Mouse (Mus musculus) hindbrain, embryonic 13.5 days (tissue): ENCODE measurements at regions not wholly inside any gene's neighbourhood (a gene's known extent, or its start where the extent isn't known, plus 50 kb on each side); places are given as distances from the start of the nearest gene placed in this dataset.

Experiments
- ATAC-seq: fragments of 200-750 bp; cut with Nextera tagmentation; 2 replicates; pipeline ENCODE4 v1.8.0; 2017; ENCODE audit warnings: moderate TSS enrichment; ENCODE audit not compliant: low FRiP score
- H3K27ac ChIP-seq: fragments of 300-500 bp; sonication (generic); 2 replicates; pipeline ENCODE4 v1.5.1; 2015; ENCODE audit warnings: inconsistent platforms, mild to moderate bottlenecking, moderate library complexity
- H3K27me3 ChIP-seq: fragments of 300-500 bp; sonication (generic); 2 replicates; pipeline ENCODE4 v1.6.1; 2015; ENCODE audit warnings: mild to moderate bottlenecking, inconsistent platforms
- H3K36me3 ChIP-seq: fragments of 300-500 bp; sonication (generic); 2 replicates; pipeline ENCODE4 v1.6.1; 2015; ENCODE audit warnings: mild to moderate bottlenecking, inconsistent platforms
- H3K4me1 ChIP-seq: fragments of 300-500 bp; sonication (generic); replicated peaks from 2 replicates; pipeline ENCODE4 v1.6.1; 2015; ENCODE audit warnings: inconsistent platforms
- H3K4me2 ChIP-seq: fragments of 300-500 bp; sonication (generic); 2 replicates; pipeline ENCODE4 v1.6.1; 2015; ENCODE audit warnings: inconsistent platforms, mild to moderate bottlenecking, moderate library complexity
- H3K4me3 ChIP-seq: fragments of 300-500 bp; sonication (generic); 2 replicates; pipeline ENCODE4 v1.5.1; 2015; ENCODE audit warnings: mild to moderate bottlenecking, inconsistent platforms
- H3K9ac ChIP-seq: fragments of 300-500 bp; sonication (generic); 2 replicates; pipeline ENCODE4 v1.6.1; 2015; ENCODE audit warnings: mild to moderate bottlenecking, inconsistent platforms
- H3K9me3 ChIP-seq: fragments of 300-500 bp; sonication (generic); 2 replicates; pipeline ENCODE4 v1.6.1; 2016; ENCODE audit warnings: inconsistent platforms
- WGBS: fragments of 180-500 bp; shearing (Covaris S2); methylation state at CpG from one replicate; pipeline ENCODE4 v1.1.7; 2015; 5-methylcytosine and 5-hydroxymethylcytosine counted together

DNA sequence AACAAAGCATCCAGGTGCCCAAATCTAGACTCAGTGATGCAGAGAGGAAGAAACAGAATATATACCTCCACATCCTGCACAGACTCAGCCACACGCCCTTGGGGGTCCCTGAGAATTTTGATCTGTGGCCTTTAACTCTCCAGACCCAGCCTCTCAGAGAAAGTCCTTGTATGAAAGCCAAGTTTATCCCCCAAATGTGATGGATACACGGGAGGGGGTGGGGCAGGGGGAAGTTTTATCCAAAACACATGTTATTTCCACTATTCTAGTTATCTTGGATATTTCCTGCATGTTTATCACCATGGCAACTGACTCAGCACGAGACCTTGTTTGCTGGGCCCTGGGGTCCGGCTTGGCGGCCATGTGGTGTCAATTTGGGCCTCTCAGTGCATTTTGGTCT lies 57.8 kb upstream of the Cdon start:
- H3K4me1 ChIP-seq = peaks cover 27% of the 10 kb centered on the region
- no peaks in the 10 kb centered on the region for H3K36me3 ChIP-seq
- no peaks in the 10 kb centered on the region for H3K9me3 ChIP-seq
- H3K4me3 ChIP-seq = no peak overlapping the region
- H3K4me2 ChIP-seq = no peak overlapping the region
- ATAC-seq = no peak
- peaks cover 55% of the 10 kb centered on the region for H3K27me3 ChIP-seq
- 72% methylated on average over 5 of the region's 5 CpGs for WGBS
- H3K9ac ChIP-seq = no peak overlapping the region
- no peak overlapping the region for H3K27ac ChIP-seq

DNA sequence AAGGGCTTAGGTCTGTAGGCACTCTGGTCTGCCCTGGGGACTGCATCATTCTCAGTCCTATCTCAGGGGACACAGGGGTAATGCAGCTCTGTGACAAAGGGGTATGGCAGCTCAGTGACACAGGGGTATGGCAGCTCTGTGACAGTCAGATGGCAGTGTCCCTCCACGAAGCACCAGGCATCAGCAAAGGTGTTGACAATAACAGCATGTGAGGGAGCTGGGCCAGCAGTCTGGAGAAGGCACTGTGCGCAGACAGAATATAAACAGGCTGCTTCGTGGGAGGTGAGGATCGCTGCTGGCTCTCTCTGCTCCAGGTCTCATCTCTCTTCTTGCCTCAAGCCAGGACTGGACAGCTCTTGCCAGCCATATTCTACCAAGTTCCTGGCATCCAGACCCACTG lies 57.0 kb upstream of the Cdon start:
- 62% methylated on average over 4 of the region's 4 CpGs for WGBS
- no peak for ATAC-seq
- Histone ChIP-seq H3K36me3 (no peaks in the 10 kb centered on the region), H3K27ac (no peak overlapping the region), H3K4me1 (peaks cover 27% of the 10 kb centered on the region), H3K9me3 (no peaks in the 10 kb centered on the region), H3K9ac (no peak overlapping the region), H3K27me3 (peaks cover 60% of the 10 kb centered on the region), H3K4me3 (no peak overlapping the region), H3K4me2 (no peak overlapping the region)

DNA sequence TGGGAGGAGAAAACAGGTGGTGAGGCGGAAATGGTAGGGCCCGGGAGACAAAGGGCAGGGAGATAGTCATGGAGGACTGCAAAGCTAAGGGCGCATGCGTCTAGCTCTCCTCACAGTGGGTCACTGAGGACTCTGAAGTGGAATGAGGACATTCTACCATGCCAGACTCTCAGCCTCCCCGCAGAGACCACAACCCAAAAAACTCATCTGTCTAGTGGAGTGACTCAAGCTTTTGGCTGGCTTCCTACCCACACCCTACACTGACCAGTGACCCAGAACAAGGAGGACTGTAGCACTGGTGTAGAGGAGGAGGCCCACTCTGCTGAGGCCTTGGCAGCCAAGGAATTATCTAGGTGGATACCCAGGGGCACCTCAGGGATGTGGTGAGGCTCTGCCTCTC lies 55.0 kb upstream of the Cdon start:
- Histone ChIP-seq H3K4me3 (no peak overlapping the region), H3K36me3 (no peaks in the 10 kb centered on the region), H3K27me3 (peaks cover 78% of the 10 kb centered on the region), H3K9me3 (no peaks in the 10 kb centered on the region), H3K27ac (no peak overlapping the region), H3K9ac (no peak overlapping the region), H3K4me2 (no peak overlapping the region), H3K4me1 (peaks cover 14% of the 10 kb centered on the region)
- WGBS = 92% methylated on average over 5 of the region's 5 CpGs
- ATAC-seq = no peak

DNA sequence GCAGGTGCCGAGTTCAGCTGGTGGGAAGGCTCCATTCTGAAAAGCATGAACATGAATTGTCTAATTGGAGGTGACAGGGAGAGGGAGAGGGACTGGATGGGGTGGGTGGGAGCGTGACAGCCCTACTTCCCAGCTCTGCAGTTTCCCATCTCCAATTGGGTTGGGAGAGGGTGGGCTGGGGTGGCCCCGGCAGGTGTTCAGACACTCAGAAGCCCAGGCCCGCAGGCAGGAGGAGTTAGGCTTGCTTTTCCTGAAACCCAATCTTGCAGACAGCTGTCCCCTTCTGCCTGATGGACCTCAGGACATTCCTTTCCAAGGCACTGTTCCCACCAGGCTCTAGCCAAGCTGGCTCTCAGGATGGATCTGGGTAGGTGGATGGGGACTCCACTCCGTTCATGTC lies 51.9 kb upstream of the Cdon start:
- Histone ChIP-seq H3K4me3 (no peak overlapping the region), H3K27me3 (peaks cover 65% of the 10 kb centered on the region), H3K9ac (no peak overlapping the region), H3K36me3 (no peaks in the 10 kb centered on the region), H3K4me2 (no peak overlapping the region), H3K27ac (no peak overlapping the region), H3K4me1 (peaks cover 11% of the 10 kb centered on the region), H3K9me3 (no peaks in the 10 kb centered on the region)
- no peak for ATAC-seq
- 65% methylated on average over 5 of the region's 5 CpGs for WGBS

DNA sequence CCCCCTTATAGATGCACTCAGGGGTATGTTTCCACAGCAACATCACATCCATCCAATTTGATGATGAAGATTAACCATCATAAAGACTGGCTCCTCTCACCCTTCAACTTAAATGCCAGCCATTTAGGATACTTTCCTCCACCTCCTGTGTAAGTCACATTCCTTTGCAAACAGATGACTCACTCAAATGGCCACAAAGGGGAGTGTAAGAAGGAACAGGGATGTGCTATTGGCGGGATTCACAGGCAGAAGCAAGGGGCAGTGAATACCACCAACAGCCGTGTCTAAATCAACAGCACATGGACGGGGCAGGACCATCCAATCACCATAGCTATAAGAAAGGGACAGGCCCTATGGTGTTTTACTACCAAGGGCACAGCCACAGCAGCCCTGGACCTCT lies 50.9 kb upstream of the Cdon start:
- no peak overlapping the region for H3K9ac ChIP-seq
- WGBS = 71% methylated on average over 3 of the region's 3 CpGs
- H3K27me3 ChIP-seq = peaks cover 60% of the 10 kb centered on the region
- H3K27ac ChIP-seq = no peak overlapping the region
- H3K4me2 ChIP-seq = no peak overlapping the region
- H3K9me3 ChIP-seq = no peaks in the 10 kb centered on the region
- H3K36me3 ChIP-seq = no peaks in the 10 kb centered on the region
- H3K4me3 ChIP-seq = no peak overlapping the region
- ATAC-seq = no peak
- peaks cover 11% of the 10 kb centered on the region for H3K4me1 ChIP-seq

DNA sequence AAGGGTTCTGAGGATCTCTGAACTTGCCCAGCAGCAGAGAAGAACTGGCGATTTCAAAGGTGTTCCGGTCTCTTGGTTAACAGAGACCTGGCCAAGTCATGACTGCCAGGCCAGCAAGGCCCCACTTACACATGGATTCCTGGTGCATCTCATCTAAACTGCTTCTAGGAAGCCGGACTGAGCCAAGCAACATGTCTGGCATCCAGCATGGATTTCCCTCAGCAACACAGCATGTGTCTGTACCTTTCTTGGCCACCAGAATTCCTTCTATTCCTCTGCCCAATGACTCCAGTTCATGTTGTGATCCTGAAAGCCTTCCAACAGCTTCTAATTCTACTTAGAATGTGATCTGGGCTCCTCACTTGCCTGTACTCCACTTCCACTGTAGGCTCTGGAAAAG lies 50.0 kb upstream of the Cdon start:
- no peak for ATAC-seq
- H3K9me3 ChIP-seq = no peaks in the 10 kb centered on the region

More for the DNA sequence above, 50.0 kb upstream of the Cdon start:
- H3K4me1 ChIP-seq = peaks cover 11% of the 10 kb centered on the region
- H3K4me2 ChIP-seq = no peak overlapping the region
- 85% methylated on average over 3 of the region's 3 CpGs for WGBS
- no peak overlapping the region for H3K4me3 ChIP-seq
- no peak overlapping the region for H3K9ac ChIP-seq
- no peak overlapping the region for H3K27ac ChIP-seq
- no peaks in the 10 kb centered on the region for H3K36me3 ChIP-seq
- peaks cover 58% of the 10 kb centered on the region for H3K27me3 ChIP-seq
